Mouse (Mus musculus): Measurements from ENCODE around the gene Man2a1.
"Not testable (repeated sequence)": the region's sequence is repeated elsewhere in the genome, so short reads cannot be mapped to it uniquely, and the experiment has no call there.

Man2a1 gene

GRCm38 (mm10) chr17:64754142-64754863 is 153.8 kb downstream of the Man2a1 start:
- no peak for DNase-seq (ENCODE audit: low spot score in 2 of 2)

GRCm38 (mm10) chr17:64755191-64755590 is 154.7 kb downstream of the Man2a1 start:
- no peak for DNase-seq (ENCODE audit: low spot score in 2 of 2)

- DNase-seq (ENCODE audit: low spot score in 2 of 2) = not testable (repeated sequence)
Measured at GRCm38 (mm10) chr17:64762651-64763050, 162.1 kb downstream of the Man2a1 start.

DNA sequence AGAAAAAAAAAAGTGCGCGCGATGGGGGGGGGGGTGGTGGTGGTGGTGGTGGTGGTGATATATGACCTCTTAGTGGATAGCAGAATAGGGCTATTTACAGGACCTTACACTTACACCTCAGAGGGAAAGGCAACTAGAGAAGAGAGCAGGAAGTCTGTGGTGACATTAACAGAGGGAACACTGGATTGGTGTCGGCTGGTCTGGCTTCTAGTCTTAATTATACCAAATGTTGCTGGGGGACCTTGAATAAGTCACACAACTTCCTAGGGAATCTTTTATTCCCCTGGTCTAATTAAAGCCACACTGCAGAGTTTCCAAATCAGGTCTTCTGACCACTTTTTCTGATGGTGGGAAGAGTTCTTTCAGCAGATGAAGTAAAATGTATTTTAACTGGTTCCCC is 163.0 kb downstream of the Man2a1 start:
- DNase-seq (ENCODE audit: low spot score in 2 of 2) = no peak

DNA sequence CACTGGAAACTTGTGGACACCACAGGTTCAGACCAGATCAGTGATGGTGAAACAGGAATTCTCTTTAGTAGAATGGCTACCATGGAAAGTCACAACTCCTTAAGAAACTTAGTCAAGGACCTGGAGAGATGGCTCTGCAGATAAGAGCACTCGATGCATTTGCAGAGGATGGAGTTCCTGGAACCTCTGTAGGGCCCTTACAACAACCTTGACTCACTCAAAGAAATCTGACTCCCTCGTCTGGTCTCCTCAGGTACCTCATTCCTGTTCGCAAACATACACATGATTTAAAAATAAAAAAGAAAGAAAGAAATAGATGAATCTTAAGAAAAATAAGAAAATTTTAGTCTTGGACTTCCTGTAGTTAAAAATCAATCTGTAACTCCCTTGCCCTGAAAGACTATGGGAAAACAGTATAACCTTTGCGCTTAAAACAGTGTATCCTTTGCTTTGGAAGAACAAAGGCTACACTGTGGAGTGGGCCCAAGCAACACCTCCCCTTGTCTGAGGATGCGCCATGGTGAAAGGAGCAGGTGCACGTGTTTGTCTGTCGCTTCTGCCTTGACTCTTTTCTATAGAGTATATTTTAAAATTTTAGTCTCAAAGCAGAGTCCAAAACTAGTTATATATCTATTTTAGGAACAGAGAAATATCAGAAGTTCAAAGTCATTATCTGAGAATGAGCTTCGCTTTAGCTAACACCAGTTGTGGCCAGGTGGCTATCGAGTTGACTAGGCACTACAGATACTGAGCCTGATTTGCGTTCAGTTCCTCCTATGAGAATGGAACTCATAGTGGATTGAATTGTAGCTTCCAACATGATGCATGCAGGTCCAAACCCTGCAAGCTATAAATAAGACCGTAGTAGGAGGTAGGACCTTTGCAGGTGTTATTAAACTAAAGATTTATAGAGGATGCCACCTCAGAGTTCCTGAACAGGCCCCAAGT is 163.9 kb downstream of the Man2a1 start:
- DNase-seq (ENCODE audit: low spot score in 2 of 2) = no peak

GRCm38 (mm10) chr17:64765286-64765685 is 164.8 kb downstream of the Man2a1 start:
- no peak for DNase-seq (ENCODE audit: low spot score in 2 of 2)

DNA sequence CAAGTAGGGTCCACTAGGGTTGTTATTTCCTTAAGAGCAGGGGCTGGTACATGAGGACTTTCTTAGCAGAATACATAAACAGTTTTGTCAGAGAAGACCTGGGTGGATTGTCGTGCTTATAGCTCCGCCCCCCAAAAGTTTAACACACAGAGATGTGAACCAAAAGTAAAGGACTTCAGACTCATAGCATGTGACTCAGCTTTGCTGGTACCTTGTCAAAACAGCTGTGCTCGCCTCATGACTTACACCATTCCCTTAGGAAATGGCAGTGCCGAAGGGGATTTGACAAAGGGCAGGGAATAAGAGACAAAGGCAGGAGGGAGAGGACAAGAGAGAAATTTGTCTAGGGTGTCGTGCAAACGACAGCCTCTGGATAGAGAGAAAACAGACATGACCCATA is 166.0 kb downstream of the Man2a1 start:
- no peak for DNase-seq (ENCODE audit: low spot score in 2 of 2)

- peak in 1 of 2 experiments; percentile 40 for DNase-seq (ENCODE audit: low spot score in 2 of 2)
Measured at GRCm38 (mm10) chr17:64770277-64770676, 169.7 kb downstream of the Man2a1 start.

GRCm38 (mm10) chr17:64772611-64773010 is 172.1 kb downstream of the Man2a1 start:
- DNase-seq (ENCODE audit: low spot score in 2 of 2) = no peak

GRCm38 (mm10) chr17:64774218-64774617 is 173.7 kb downstream of the Man2a1 start:
- no peak for DNase-seq (ENCODE audit: low spot score in 2 of 2)

GRCm38 (mm10) chr17:64778300-64778699 is 177.8 kb downstream of the Man2a1 start:
- no peak for DNase-seq (ENCODE audit: low spot score in 2 of 2)

DNA sequence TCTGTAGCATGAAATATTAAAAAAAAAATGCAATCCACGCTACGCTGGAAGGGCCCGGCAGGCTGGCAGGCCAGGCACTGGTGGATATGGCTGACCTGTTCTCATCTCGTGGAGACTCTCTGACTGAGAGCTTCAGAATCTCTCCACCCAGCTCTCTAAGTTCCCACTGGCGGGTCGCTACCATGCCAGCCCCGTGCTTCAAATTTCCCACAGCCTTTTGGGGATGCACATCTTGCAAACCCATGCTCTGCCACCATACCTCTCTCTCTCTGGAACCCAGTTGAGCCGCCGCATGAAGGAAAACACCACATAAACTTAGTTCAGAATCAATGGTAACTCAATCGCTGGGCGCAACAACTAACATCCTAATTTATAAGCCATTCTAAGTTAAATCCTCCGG is 178.2 kb downstream of the Man2a1 start:
- DNase-seq (ENCODE audit: low spot score in 2 of 2) = no peak

DNA sequence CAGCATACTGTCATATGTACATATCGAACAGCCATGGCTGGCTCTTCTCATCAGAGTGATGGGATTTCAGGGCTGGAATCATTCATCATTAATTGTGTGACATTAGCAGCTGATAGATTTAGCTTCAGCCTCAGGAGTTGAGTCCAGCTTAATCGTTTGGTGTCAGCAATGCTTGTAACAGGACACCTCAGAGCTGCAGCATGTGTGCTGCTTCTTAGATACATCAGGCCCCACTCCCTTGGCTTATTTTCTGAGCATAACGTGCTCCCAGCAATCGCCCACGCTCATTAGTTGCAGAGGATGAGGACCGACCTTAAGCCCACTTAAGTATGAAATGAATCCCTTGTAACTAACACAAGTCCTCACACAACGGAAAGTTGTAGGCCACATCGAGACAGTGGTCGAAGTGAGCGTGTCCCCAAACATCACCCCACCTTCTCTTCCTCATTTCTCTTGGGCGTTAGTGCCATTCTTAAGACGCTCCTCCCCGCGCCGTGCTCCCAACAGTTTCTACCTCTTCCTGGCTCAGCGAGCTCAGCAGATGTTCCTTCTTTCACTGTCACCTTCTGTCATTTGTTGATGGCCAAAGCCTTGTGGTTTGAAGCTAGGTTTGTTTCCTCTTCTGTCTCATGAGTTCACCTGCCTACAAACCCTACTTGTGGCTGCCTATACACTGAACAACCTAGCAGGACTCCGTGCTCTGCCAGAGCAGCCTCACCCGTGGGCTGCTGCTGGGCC is 180.4 kb downstream of the Man2a1 start:
- DNase-seq (ENCODE audit: low spot score in 2 of 2) = no peak

DNA sequence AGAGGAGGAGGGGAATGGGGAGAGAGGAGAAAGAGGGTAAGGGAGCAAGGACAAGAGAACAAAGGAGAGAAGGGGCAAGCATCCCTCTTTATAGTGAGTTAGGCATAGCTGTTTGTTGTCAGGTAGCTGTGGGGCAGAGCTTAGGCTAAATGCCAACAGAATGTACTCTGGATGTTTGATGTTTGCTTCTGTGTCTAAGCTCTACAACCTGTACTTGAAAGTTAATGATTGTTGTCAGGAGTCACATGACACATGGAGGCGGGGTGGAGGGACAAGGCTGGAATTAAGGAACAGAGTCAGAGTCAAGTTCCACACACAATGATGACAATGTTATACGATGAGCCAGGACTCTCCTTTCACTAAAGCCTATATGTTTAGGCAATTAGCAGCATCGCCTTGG is 181.8 kb downstream of the Man2a1 start:
- no peak for DNase-seq (ENCODE audit: low spot score in 2 of 2)

GRCm38 (mm10) chr17:64785961-64786360 is 185.4 kb downstream of the Man2a1 start:
- no peak for DNase-seq (ENCODE audit: low spot score in 2 of 2)

DNA sequence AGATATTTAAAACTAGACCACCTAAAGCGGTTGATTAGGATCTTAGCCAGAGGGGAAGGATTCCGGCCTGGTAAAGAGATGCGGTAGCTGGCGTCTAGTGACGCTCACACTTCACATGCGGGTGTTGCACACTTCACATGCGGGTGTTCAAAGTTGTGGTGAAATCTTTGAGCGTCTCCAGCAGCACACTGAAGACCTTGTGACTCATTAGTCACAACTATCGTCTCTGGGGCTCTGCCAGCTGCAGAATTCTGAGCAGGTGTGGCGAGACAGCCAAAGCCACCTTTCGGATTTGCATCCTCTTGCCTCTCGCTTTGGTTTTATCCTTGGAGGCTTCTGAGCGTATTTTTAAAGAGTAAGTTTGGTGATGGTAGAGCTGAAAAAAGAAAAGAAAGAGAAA is 187.8 kb downstream of the Man2a1 start:
- no peak for DNase-seq (ENCODE audit: low spot score in 2 of 2)

DNA sequence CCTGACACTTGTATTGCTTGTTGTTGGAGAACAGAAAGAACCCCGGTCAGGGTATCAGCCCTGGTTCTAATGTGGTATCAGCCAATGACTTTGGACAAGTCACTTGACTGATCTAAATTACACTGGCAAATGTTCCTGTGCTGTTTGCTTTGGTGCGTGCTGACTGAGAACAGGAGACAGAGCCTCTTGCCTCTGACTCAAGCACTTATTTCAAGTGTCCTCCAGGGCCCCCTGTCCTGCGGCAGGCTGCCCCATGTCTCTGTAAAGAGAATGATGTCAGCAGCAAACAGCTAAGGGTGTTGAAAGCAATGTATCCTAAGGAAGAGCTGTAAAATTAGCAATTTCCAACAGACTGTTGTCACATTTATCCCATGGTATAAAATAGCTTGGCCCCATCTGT is 188.6 kb downstream of the Man2a1 start:
- DNase-seq (ENCODE audit: low spot score in 2 of 2) = no peak

GRCm38 (mm10) chr17:64792076-64792475 is 191.5 kb downstream of the Man2a1 start:
- DNase-seq (ENCODE audit: low spot score in 2 of 2) = no peak

DNA sequence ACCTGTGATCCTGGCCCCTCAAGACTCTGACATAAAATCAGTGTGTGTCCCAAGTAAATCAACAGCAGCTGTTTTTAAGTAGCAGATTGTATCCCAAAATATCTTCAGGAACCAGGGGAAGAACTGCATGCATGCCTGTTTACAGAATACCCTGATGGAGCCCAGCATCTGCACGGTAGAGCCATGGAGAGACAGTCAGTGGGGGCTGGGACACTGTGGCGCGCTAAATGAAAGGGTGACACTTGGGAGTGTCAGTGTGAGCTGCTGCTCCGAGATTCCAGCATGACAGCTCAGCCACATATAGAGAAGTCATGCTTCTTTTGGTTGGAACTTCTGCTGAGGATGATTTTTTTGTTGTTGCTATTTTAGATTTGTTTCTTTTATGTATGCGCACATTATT is 192.1 kb downstream of the Man2a1 start:
- no peak for DNase-seq (ENCODE audit: low spot score in 2 of 2)

DNA sequence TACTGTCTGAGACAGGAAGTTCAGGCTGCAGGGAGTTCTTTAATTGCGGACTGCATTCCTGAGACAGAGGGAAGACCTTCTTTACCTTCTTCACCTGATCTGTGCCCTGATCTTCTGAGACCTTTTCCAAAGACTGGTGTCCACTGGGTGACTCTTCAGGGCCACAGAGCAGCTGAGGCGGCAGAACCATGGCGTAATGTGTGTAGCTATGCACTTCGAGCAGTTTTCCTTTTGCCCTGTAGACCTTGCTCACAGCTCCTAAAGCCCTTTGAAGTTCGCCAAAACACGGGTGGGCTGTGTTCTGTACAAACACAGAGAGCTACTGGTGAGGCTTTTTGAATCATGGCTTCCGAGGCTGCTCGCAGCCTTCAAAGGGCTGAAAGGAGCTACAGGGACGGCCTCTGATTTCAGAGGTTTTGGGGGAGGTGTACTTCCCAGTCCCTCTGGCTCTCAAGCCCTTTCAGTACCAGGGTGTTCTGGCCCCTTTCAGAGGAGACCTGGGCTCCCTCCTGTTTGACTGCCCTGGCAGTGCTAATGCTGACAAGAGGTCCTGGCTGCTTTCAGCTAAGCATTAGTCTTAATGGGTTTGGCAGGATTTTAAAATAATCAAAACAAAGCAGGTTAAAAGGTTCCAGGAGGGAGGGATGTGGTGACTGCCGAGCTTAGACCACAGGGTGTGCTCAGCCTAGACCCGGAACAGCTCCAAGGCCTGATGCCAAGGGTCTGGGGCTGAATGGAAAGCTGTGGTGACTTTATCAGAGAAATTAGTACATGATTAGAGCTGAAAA is 201.8 kb downstream of the Man2a1 start:
- DNase-seq (ENCODE audit: low spot score in 2 of 2) = no peak

DNA sequence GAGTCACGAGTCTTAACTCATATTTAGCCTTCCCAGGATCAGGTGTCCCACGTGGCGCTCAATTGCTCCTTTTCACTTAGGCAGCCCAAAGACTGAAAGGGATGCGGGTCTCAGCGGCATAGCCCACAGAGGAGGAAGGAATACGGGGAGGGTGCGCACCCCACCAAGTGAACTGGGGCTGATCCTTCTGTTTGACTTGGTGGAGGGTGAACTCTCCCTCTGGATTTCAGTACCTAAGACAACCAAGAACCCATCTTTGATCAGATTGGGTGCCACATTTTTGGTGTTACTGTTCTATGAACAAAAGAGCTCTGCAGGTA is 202.4 kb downstream of the Man2a1 start:
- DNase-seq (ENCODE audit: low spot score in 2 of 2) = no peak
